Mouse (Mus musculus): ENCODE measurements around the gene Pdxdc1.

DNA sequence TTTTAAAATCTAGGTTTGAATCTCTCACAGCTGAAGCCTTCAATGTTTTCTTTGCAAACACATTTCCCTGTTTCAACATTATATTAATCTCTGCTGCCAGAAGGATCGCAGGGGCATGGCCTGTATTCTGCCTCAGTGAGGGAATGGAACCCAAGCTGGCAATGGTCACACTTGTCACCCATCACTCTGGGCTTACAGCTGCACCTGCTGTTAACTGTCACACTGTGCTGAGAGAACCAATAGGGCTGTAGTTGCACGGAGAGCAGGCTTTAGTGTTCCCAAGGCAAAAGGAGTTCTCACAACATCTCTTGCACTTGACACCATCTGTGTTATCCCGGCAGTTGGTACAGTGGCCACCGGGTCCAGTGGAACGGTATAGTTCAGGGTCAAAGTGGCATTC lies 17.2 kb upstream of the Pdxdc1 start:
- TF ChIP-seq CHD2 (IDR thresholded peaks at IDR 0.05; ENCODE audit: low read depth, low read length): no peak
- TF ChIP-seq ZC3H11A (IDR thresholded peaks at IDR 0.05; ENCODE audit: borderline replicate concordance, low read depth, low read length): no peak
- no peak for TF ChIP-seq MAFK (IDR thresholded peaks at IDR 0.05; ENCODE audit: insufficient read depth, low read depth, low read length)
- TF ChIP-seq HCFC1 (IDR thresholded peaks at IDR 0.05; ENCODE audit: borderline replicate concordance, insufficient read depth, low read length): no peak
- TF ChIP-seq ZNF384 (IDR thresholded peaks at IDR 0.05; ENCODE audit: low read depth, low read length): no peak
